Mouse (Mus musculus): ENCODE data around the gene Baz2a.

- TF ChIP-seq CTCF (IDR thresholded peaks at IDR 0.05; ENCODE audit: extremely low read depth, insufficient read depth, insufficient read length, insufficient replicate concordance) (no peak), POLR2A (IDR thresholded peaks at IDR 0.05; ENCODE audit: low read depth, low read length) (no peak)
Measured at GRCm38 (mm10) chr10:128110103-128110761, 18.9 kb downstream of the Baz2a start.
